Mouse (Mus musculus) lung, embryonic 14.5 days (tissue): ENCODE results near the gene M1ap. TPM values are rescaled to one million over a fixed set of nuclear protein-coding genes. Genes with fewer than 3 reads are reported as not detected.
A peak's percentile ranks its signal among the peaks of the same experiment; 100 is the strongest.

Experiments used
- ATAC-seq: fragments of 200-750 bp; cut with Nextera tagmentation; 2 replicates; pipeline ENCODE4 v1.8.0; 2017; ENCODE audit warnings: mild to moderate bottlenecking, moderate TSS enrichment, moderate library complexity; ENCODE audit not compliant: insufficient read depth
- DNase-seq: peaks from one replicate; pipeline ENCODE4 v3.0.0-alpha.2; 2015
- H3K27ac ChIP-seq: fragments of 300-500 bp; sonication (generic); 2 replicates; pipeline ENCODE4 v1.5.1; 2014; ENCODE audit warnings: low read depth, mild to moderate bottlenecking, moderate library complexity
- H3K27me3 ChIP-seq: fragments of 300-500 bp; sonication (generic); 2 replicates; pipeline ENCODE4 v1.6.1; 2014; ENCODE audit warnings: low read length, control low read depth; ENCODE audit not compliant: insufficient read depth
- H3K36me3 ChIP-seq: fragments of 300-500 bp; sonication (generic); 2 replicates; pipeline ENCODE4 v1.6.1; 2014; ENCODE audit warnings: control low read depth; ENCODE audit not compliant: insufficient read depth
- H3K4me1 ChIP-seq: fragments of 300-500 bp; sonication (generic); 2 replicates; pipeline ENCODE4 v1.6.1; 2014; ENCODE audit warnings: antibody characterized with exemption, control low read depth; ENCODE audit not compliant: insufficient read depth
- H3K4me2 ChIP-seq: fragments of 300-500 bp; sonication (generic); 2 replicates; pipeline ENCODE4 v1.6.1; 2014; ENCODE audit warnings: mild to moderate bottlenecking
- H3K4me3 ChIP-seq: fragments of 300-500 bp; sonication (generic); 2 replicates; pipeline ENCODE4 v1.5.1; 2014; ENCODE audit warnings: low read depth, low read length
- H3K9ac ChIP-seq: fragments of 300-500 bp; sonication (generic); 2 replicates; pipeline ENCODE4 v1.6.1; 2014
- H3K9me3 ChIP-seq: fragments of 300-500 bp; sonication (generic); 2 replicates; pipeline ENCODE4 v1.6.1; 2016; ENCODE audit warnings: low read depth, low read length, control low read depth
- CTCF ChIP-seq: IDR thresholded peaks from 2 replicates; pipeline ENCODE4 v1.5.1; 2016; ENCODE audit warnings: antibody characterized with exemption, low read depth
- WGBS: fragments of 180-500 bp; shearing (Covaris S2); extraction: QIAGEN DNeasy Blood & Tissue Kit; methylation state at CpG from one replicate; pipeline ENCODE4 v1.1.7; 2014; 5-methylcytosine and 5-hydroxymethylcytosine counted together
- polyA plus RNA-seq: library from polyadenylated mRNA; unstranded; fragments of >200 nt; fragmentation: Nextera tagmentation; extraction: Ambion mirVana; gene quantifications from 2 replicates; pipeline ENCODE4 v1.2.1, GENCODE M21; 2014

Gene M1ap
- polyA plus RNA-seq, 1 experiment from 2014 or later: 1.1 TPM

DNA sequence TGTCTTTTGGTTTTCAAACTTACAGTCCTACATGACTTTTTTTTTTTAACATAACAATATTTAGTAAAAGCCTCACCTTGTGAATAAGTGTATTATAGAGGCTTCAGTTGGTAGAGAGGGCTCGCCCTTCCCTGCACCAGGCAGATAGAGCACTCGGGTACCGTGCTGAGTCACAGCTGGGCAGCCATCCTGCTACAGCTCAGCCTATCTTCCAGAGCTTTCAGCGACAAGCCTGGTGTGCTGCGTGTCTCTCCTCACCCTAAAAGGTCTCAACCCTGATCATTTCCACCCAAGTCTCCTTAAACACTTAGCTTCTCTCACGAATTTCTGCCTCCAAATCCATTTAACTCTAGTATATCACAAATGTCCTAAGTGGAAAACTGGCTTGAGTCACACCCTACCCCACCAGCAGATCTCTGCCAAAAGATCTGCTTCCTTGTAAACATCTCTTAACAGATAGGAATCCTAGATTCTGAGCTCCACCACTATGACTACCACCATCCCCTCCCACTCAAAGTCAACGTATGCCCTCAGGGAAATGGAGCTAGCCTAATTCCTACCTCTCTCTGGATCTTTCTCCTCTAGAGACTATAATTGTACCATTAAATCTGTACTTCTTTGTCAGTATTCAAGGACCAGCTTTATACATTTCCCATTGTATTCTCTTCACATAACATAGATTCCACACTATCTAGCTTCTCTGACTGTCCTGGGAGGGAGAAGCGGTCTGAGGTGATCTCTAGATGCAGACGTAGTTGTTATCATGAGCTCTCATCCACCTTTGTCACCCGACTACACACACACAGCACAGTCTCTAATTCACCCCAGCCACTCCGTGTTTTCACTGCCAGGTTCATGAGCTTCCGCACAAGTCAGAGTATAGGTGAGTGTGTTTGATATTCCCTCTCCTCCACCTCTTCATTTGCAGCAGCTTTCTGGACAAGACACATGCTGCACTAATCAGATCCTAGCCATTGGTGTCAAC, 68.1 kb downstream of the M1ap start:
- 51% methylated on average over 12 of the region's 12 CpGs for WGBS
- Histone ChIP-seq H3K36me3 (no peaks in the 10 kb centered on the region), H3K27ac (no peak overlapping the region; the same call in 1 of the 2 replicates), H3K9me3 (no peaks in the 10 kb centered on the region), H3K9ac (no peak overlapping the region), H3K4me3 (no peak overlapping the region), H3K4me2 (no peak overlapping the region), H3K27me3 (no peaks in the 10 kb centered on the region), H3K4me1 (0 out of 2 replicates have a peak, but pooled peaks cover 5% of the 10 kb centered on the region)
- no peak for TF ChIP-seq CTCF
- no peak for DNase-seq
- peak; percentile 69; the same call in 1 of the 2 replicates for ATAC-seq

DNA sequence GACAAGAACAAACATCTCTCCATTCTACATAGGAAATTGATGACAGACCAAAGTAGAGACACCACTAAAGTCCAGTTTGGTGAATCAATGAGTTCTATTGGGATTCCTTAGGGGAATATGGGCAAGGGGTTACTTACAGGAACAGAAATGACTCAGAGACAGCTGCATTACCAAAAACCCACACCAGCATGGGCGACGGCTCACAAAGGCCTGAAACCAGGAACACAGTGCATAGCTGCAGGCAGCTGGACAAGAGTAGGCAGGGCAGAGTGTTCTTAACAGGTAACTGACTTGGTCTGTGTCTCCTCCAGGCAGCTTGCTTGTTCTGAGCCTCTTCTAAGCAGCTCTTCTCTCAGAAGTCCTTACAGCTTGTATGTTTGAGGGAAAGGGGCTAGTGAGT, 69.0 kb downstream of the M1ap start:
- DNase-seq (no peak), ATAC-seq (no peak)
- Histone ChIP-seq H3K27ac (no peak overlapping the region), H3K4me3 (no peak overlapping the region), H3K4me2 (no peak overlapping the region), H3K9ac (no peak overlapping the region), H3K9me3 (no peaks in the 10 kb centered on the region), H3K27me3 (no peaks in the 10 kb centered on the region), H3K36me3 (no peaks in the 10 kb centered on the region), H3K4me1 (no peaks in the 10 kb centered on the region)
- TF ChIP-seq CTCF: no peak
- whole genome bisulfite sequencing: 85% methylated on average over 2 of the region's 2 CpGs

DNA sequence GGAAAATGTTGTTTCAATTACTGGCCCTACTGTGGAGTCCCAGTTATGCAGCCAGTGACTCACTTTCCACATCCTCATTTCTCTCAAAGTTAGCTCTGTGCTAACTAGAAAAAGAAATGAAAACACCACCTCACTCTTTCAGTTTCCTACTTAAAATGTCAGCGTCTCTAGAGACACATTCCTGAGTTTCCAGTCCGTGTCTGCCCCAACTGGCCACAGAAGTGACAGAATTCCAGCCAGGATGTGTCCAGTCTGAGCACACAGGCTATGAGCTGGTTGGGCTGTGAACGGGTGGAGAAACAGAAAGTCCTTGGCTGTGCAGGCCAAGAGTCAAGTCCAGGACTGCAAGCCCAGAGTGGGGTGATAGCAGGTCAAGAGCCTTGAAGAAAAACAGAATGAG, 70.5 kb downstream of the M1ap start:
- TF ChIP-seq CTCF: no peak
- no peak overlapping the region for H3K4me2 ChIP-seq
- ATAC-seq (no peak), DNase-seq (no peak)
- H3K36me3 ChIP-seq: no peaks in the 10 kb centered on the region
- no peaks in the 10 kb centered on the region for H3K4me1 ChIP-seq
- H3K27me3 ChIP-seq: no peaks in the 10 kb centered on the region
- no peak overlapping the region for H3K4me3 ChIP-seq
- H3K9me3 ChIP-seq: no peaks in the 10 kb centered on the region
- no peak overlapping the region for H3K27ac ChIP-seq
- WGBS: 24% methylated on average over 3 of the region's 3 CpGs
- no peak overlapping the region for H3K9ac ChIP-seq

DNA sequence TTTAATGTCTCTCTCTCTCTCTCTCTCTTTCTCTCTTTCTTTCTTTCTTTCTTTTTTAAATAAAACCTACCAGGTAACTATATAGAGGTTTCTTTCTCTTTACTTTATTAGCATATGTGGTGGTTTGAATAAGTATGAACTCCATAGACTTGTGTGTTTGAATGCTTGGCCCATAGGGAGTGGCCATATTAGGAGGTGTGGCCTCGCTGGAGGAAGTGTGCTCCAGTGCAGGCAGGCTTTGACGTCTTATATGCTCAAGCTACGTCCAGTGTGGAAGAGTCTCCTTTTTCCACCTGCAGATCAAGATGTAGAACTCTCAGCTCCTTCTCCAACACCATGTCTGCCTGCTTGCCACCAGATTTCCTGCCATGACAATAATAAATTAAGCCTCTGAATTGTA, 72.3 kb downstream of the M1ap start:
- ATAC-seq (no peak), DNase-seq (no peak)
- no peaks in the 10 kb centered on the region for H3K36me3 ChIP-seq
- 65% methylated on average over 3 of the region's 3 CpGs for WGBS
- H3K27me3 ChIP-seq: no peaks in the 10 kb centered on the region
- no peak for TF ChIP-seq CTCF
- H3K4me2 ChIP-seq: no peak overlapping the region
- no peak overlapping the region for H3K9ac ChIP-seq
- H3K4me1 ChIP-seq: no peaks in the 10 kb centered on the region
- no peak overlapping the region for H3K27ac ChIP-seq
- H3K4me3 ChIP-seq: no peak overlapping the region
- H3K9me3 ChIP-seq: no peaks in the 10 kb centered on the region

DNA sequence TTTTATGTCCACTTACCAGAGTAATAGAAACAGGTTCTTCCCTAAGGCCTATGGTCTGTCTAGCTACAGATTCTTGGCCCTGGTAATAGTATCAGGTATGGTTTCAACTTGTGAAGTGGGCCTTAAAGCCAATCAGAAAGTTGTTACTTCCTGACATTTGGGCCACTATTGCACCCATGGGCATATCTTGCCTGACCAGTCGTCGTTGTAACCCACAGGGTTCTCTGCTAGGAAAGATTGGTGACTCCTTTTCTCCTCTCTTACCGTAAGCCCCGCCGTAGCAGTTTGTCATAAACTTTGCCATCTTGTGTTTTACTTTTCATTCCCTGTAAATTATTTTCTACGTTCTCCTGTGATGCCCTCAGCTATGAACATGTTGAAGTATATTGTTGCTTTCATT, 73.4 kb downstream of the M1ap start:
- H3K27ac ChIP-seq: no peak overlapping the region
- DNase-seq (no peak), ATAC-seq (no peak)
- no peaks in the 10 kb centered on the region for H3K36me3 ChIP-seq
- no peaks in the 10 kb centered on the region for H3K4me1 ChIP-seq
- H3K4me2 ChIP-seq: no peak overlapping the region
- no peak for TF ChIP-seq CTCF
- no peak overlapping the region for H3K4me3 ChIP-seq
- 80% methylated on average over 6 of the region's 6 CpGs for WGBS
- H3K9me3 ChIP-seq: no peaks in the 10 kb centered on the region
- H3K27me3 ChIP-seq: no peaks in the 10 kb centered on the region
- no peak overlapping the region for H3K9ac ChIP-seq

DNA sequence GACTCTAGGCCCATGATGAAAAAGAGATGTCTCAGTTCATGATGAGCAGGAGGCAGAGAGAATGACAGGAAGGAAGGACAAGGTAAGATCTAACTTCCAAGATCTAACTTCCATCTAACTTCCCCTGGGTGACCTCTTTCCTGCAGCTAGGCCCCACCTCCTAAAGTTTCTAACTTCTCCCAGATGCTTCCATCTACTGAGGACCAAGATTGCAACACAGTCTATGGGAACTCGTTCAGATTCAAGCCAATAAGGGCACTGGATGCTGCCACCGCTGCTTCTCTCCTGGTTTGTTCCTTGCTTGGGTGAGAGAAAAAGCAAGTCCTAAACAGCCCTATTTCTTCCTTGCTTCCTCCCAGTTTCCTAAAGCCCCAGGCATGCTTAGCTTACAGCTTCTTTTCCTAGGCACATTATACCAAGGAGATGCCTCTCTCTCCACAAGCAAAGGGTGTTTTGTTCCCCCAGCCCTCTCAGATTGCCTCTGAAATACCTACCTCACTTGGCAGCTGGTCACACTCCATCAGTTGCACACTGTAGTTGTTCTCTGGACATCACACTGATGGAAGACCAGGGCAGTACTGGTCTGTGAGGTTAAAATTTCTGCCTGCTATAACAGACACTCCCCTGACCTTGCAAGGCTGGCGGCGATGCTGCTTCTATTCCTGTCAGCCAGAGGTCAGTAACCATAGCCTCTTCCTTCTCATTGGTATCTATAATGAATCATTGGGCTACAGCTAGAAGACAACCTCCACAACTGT, 74.3 kb downstream of the M1ap start:
- Histone ChIP-seq H3K4me3 (no peak overlapping the region), H3K4me2 (no peak overlapping the region), H3K4me1 (no peaks in the 10 kb centered on the region), H3K27ac (no peak overlapping the region), H3K27me3 (no peaks in the 10 kb centered on the region), H3K9me3 (no peaks in the 10 kb centered on the region), H3K9ac (no peak overlapping the region), H3K36me3 (no peaks in the 10 kb centered on the region)
- no peak for ATAC-seq
- DNase-seq: no peak
- WGBS: 68% methylated on average over 4 of the region's 4 CpGs
- no peak for TF ChIP-seq CTCF

DNA sequence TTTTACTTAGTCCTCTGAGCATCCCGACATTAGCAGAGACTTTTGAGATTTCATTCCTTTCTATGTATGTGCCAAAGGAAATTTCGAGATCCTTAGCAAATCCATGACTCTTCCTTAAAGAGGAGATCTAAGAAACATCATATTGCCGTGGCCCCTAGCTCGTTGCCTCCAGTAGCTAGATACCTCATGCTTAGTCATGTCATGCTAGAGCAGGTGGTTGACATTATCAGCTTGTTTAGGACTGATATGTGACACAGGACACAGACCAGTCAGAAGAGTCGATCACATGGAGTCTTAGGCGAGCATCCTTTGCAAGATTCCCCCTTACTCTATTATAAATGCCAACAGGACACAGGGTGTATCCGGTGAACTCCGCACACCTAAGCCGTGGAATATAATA, 76.3 kb downstream of the M1ap start:
- 84% methylated on average over 9 of the region's 9 CpGs for WGBS
- Histone ChIP-seq H3K4me1 (no peaks in the 10 kb centered on the region), H3K4me2 (no peak overlapping the region), H3K9me3 (no peaks in the 10 kb centered on the region), H3K27ac (no peak overlapping the region), H3K27me3 (no peaks in the 10 kb centered on the region), H3K9ac (no peak overlapping the region), H3K4me3 (no peak overlapping the region), H3K36me3 (no peaks in the 10 kb centered on the region)
- ATAC-seq: no peak
- no peak for TF ChIP-seq CTCF
- no peak for DNase-seq
